Mouse (Mus musculus) kidney, postnatal 0 days (tissue): ENCODE data around the gene Kbtbd12. TPM values are rescaled to one million over a fixed set of nuclear protein-coding genes. Genes with fewer than 3 reads are reported as not detected.

ENCODE experiments used
- ATAC-seq: fragments of 200-750 bp; cut with Nextera tagmentation; replicated peaks from 2 replicates; pipeline ENCODE4 v1.8.0; 2017; ENCODE audit warnings: low read depth, moderate number of reproducible peaks, moderate TSS enrichment, moderate library complexity; ENCODE audit not compliant: low FRiP score
- DNase-seq: peaks from one replicate; pipeline ENCODE4 v3.0.0-alpha.2; 2016; ENCODE audit warnings: low spot score
- H3K27ac ChIP-seq: fragments of 300-500 bp; sonication (generic); 2 replicates; pipeline ENCODE4 v1.5.1; 2014; ENCODE audit warnings: mild to moderate bottlenecking
- H3K27me3 ChIP-seq: fragments of 300-500 bp; sonication (generic); 2 replicates; pipeline ENCODE4 v1.6.1; 2014; ENCODE audit warnings: low read length, mixed read lengths; ENCODE audit not compliant: insufficient read depth
- H3K36me3 ChIP-seq: fragments of 300-500 bp; sonication (generic); 2 replicates; pipeline ENCODE4 v1.6.1; 2014; ENCODE audit warnings: low read length, mixed read lengths; ENCODE audit not compliant: insufficient read depth
- H3K4me1 ChIP-seq: fragments of 300-500 bp; sonication (generic); replicated peaks from 2 replicates; pipeline ENCODE4 v1.6.1; 2014; ENCODE audit warnings: antibody characterized with exemption, low read length, mixed read lengths; ENCODE audit not compliant: insufficient read depth
- H3K4me2 ChIP-seq: fragments of 300-500 bp; sonication (generic); 2 replicates; pipeline ENCODE4 v1.6.1; 2014; ENCODE audit warnings: mild to moderate bottlenecking, low read length, moderate library complexity, mixed read lengths
- H3K4me3 ChIP-seq: fragments of 300-500 bp; sonication (generic); replicated peaks from 2 replicates; pipeline ENCODE4 v1.5.1; 2014; ENCODE audit warnings: low read depth, low read length
- H3K9ac ChIP-seq: fragments of 300-500 bp; sonication (generic); 2 replicates; pipeline ENCODE4 v1.6.1; 2014; ENCODE audit warnings: low read depth, low read length
- H3K9me3 ChIP-seq: fragments of 300-500 bp; sonication (generic); replicated peaks from 2 replicates; pipeline ENCODE4 v1.6.1; 2016; ENCODE audit warnings: low read length, inconsistent platforms, mixed read lengths
- CTCF ChIP-seq: IDR thresholded peaks from 2 replicates; pipeline ENCODE4 v1.5.1; 2016; ENCODE audit warnings: antibody characterized with exemption, low read depth, mild to moderate bottlenecking, moderate library complexity
- WGBS: fragments of 180-500 bp; shearing (Covaris S2); extraction: QIAGEN DNeasy Blood & Tissue Kit; methylation state at CpG from one replicate; pipeline ENCODE4 v1.1.7; 2014; 5-methylcytosine and 5-hydroxymethylcytosine counted together
- polyA plus RNA-seq: library from polyadenylated mRNA; unstranded; fragments of >200 nt; fragmentation: Nextera tagmentation; extraction: Ambion mirVana; gene quantifications from 2 replicates; pipeline ENCODE4 v1.2.1, GENCODE M21; 2015

Kbtbd12 gene
- polyA plus RNA-seq, result 0.14 TPM in 1 of 2 replicates, not detected in the other

GRCm38 (mm10) chr6:88637611-88638301 lies at the start of gene Kbtbd12:
Gene Kbtbd12 (minus strand): TSS chr6:88637950.
- Histone ChIP-seq H3K4me2 (no peak within 1 kb of the TSS), H3K4me1 (0 out of 2 replicates have a peak, but pooled peaks cover 2% of the 10 kb centered on the region), H3K9ac (no peak within 1 kb of the TSS), H3K27me3 (no peaks in the 10 kb centered on the region), H3K27ac (no peak within 1 kb of the TSS), H3K4me3 (no peak within 1 kb of the TSS), H3K36me3 (no peaks in the 10 kb centered on the region), H3K9me3 (peaks cover 4% of the 10 kb centered on the region; the same call in 1 of the 2 replicates)
- DNase-seq, result no peak
- ATAC-seq, result no peak
- TF ChIP-seq CTCF, result no peak
- WGBS, result 97% methylated on average over 5 of the region's 5 CpGs

- Histone ChIP-seq H3K4me2 (no peak overlapping the region), H3K27ac (no peak overlapping the region), H3K9ac (no peak overlapping the region), H3K27me3 (no peaks in the 10 kb centered on the region), H3K4me1 (no peaks in the 10 kb centered on the region; the same call in 1 of the 2 replicates), H3K9me3 (no peaks in the 10 kb centered on the region), H3K36me3 (no peaks in the 10 kb centered on the region), H3K4me3 (no peak overlapping the region)
- ATAC-seq, result no peak
- TF ChIP-seq CTCF, result no peak
- WGBS, result 53% methylated on average over 7 of the region's 7 CpGs
- DNase-seq, result no peak
Measured at GRCm38 (mm10) chr6:88683380-88684053, 45.8 kb upstream of the Kbtbd12 start.

- DNase-seq (no peak), ATAC-seq (no peak)
- no peak overlapping the region for H3K4me2 ChIP-seq
- no peaks in the 10 kb centered on the region for H3K27me3 ChIP-seq
- no peak overlapping the region for H3K4me3 ChIP-seq
- no peaks in the 10 kb centered on the region for H3K36me3 ChIP-seq
- no peak overlapping the region for H3K9ac ChIP-seq
- WGBS, result 84% methylated on average over 3 of the region's 3 CpGs
- no peak overlapping the region for H3K27ac ChIP-seq
- no peaks in the 10 kb centered on the region for H3K9me3 ChIP-seq
- H3K4me1 ChIP-seq, result no peaks in the 10 kb centered on the region; the same call in 1 of the 2 replicates
- no peak for TF ChIP-seq CTCF
Measured at GRCm38 (mm10) chr6:88681026-88681425, 43.3 kb upstream of the Kbtbd12 start.

GRCm38 (mm10) chr6:88677738-88678137 lies 40.0 kb upstream of the Kbtbd12 start:
- Histone ChIP-seq H3K4me3 (no peak overlapping the region), H3K4me2 (no peak overlapping the region), H3K27ac (no peak overlapping the region; the same call in 1 of the 2 replicates), H3K27me3 (no peaks in the 10 kb centered on the region), H3K9ac (no peak overlapping the region), H3K9me3 (no peaks in the 10 kb centered on the region), H3K4me1 (no peaks in the 10 kb centered on the region), H3K36me3 (no peaks in the 10 kb centered on the region)
- 50% methylated on average over 2 of the region's 2 CpGs for WGBS
- no peak for TF ChIP-seq CTCF
- DNase-seq, result no peak
- ATAC-seq, result no peak

GRCm38 (mm10) chr6:88676753-88677736 lies 39.3 kb upstream of the Kbtbd12 start:
- H3K9me3 ChIP-seq, result no peaks in the 10 kb centered on the region

GRCm38 (mm10) chr6:88675815-88676214 lies 38.1 kb upstream of the Kbtbd12 start:
- no peak overlapping the region for H3K4me3 ChIP-seq
- H3K27ac ChIP-seq, result no peak overlapping the region
- no peaks in the 10 kb centered on the region for H3K27me3 ChIP-seq
- no peak for DNase-seq
- no peak for TF ChIP-seq CTCF
- H3K36me3 ChIP-seq, result no peaks in the 10 kb centered on the region
- WGBS, result 87% methylated on average over 2 of the region's 2 CpGs
- H3K9me3 ChIP-seq, result no peaks in the 10 kb centered on the region
- H3K4me1 ChIP-seq, result no peaks in the 10 kb centered on the region
- no peak overlapping the region for H3K9ac ChIP-seq
- no peak overlapping the region for H3K4me2 ChIP-seq
- no peak for ATAC-seq

More at GRCm38 (mm10) chr6:88676753-88677736, 39.3 kb upstream of the Kbtbd12 start:
- no peaks in the 10 kb centered on the region for H3K36me3 ChIP-seq
- H3K4me3 ChIP-seq, result no peak overlapping the region
- H3K4me2 ChIP-seq, result no peak overlapping the region
- H3K4me1 ChIP-seq, result no peaks in the 10 kb centered on the region
- no peaks in the 10 kb centered on the region for H3K27me3 ChIP-seq
- WGBS, result 83% methylated on average over 6 of the region's 6 CpGs
- H3K27ac ChIP-seq, result no peak overlapping the region; the same call in 1 of the 2 replicates
- DNase-seq (no peak), ATAC-seq (no peak)
- H3K9ac ChIP-seq, result no peak overlapping the region
- TF ChIP-seq CTCF, result no peak
